Mouse (Mus musculus) spleen, adult 2 months (tissue): ENCODE results near the gene Sh3rf1.

Experiments
- CTCF ChIP-seq: fragments of 200-500 bp; IDR thresholded peaks from 2 replicates; pipeline ENCODE4 v1.5.1; 2011; ENCODE audit warnings: mild to moderate bottlenecking, inconsistent platforms; ENCODE audit not compliant: insufficient read depth, insufficient read length, insufficient replicate concordance; ENCODE audit errors: extremely low read depth
- POLR2A ChIP-seq: fragments of 200-500 bp; IDR thresholded peaks from 2 replicates; pipeline ENCODE4 v1.6.1; 2011; ENCODE audit warnings: low read depth, low read length, inconsistent platforms

GRCm38 (mm10) chr8:61274602-61275462 lies 51.2 kb downstream of the Sh3rf1 start:
- TF ChIP-seq POLR2A, result no peak
- no peak for TF ChIP-seq CTCF
